Mouse (Mus musculus): ENCODE results near the gene Aox1. TPM values are rescaled to one million over a fixed set of nuclear protein-coding genes. Genes with fewer than 3 reads are reported as not detected.

The Aox1 gene
- polyA plus RNA-seq, 1 experiment from 2014 or later, result 0.36 TPM

DNA sequence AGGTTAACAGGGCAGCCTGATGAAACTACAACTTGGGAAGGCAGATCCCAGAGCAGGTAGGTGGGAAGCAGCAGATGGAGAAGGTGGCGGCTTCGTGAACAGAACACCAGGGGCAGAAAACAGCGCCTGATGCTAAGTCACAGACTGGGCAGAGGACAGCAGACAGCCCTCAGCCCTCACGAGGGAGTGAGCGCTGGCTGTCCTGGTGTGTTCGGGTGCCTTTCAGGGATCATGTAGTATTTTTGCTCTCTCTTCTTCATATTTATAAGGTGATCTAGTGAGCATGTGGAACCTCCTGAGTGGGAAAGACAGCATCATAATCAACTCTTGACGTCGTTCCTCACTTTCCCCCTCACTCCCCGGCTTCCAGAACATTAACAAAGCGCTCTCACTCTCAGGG lies 116.3 kb downstream of the Aox1 start:
- no peak for ATAC-seq (ENCODE audit: low FRiP score, low TSS enrichment)
- Histone ChIP-seq H3K9me3 (ENCODE audit: low read length) (no peaks in the 10 kb centered on the region), H3K27me3 (ENCODE audit: insufficient read depth, low read length) (no peaks in the 10 kb centered on the region), H3K27ac (ENCODE audit: low read length) (no peak overlapping the region), H3K4me2 (replicated peaks; ENCODE audit: low read depth, low read length) (no peak overlapping the region), H3K36me3 (ENCODE audit: insufficient read depth, low read length) (no peaks in the 10 kb centered on the region), H3K9ac (replicated peaks; ENCODE audit: low read length) (no peak overlapping the region), H3K4me3 (ENCODE audit: low read length) (no peak overlapping the region), H3K4me1 (ENCODE audit: insufficient read depth, low read length) (0 out of 2 replicates have a peak, but pooled peaks cover 3% of the 10 kb centered on the region)
- WGBS, result 85% methylated on average over 10 of the region's 10 CpGs

DNA sequence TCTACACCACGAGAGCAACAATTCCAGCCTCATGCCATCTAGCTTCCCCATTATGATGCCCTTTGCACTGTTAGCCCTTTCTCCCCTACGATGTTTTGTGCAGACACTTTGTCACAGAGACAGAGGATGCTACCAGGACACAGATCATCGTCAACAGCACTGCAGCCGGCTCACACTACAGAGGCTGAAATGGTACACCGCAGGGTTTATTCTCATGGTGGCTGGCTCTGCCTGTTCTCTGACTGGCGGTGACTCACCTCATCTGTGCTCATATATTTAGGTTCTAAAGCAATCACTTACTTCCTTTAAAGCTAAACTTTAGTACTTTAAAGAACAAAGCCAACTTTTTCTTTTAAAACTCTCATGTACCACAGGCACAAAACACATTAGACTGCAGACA lies 118.0 kb downstream of the Aox1 start:
- 48% methylated on average over 6 of the region's 6 CpGs for WGBS
- Histone ChIP-seq H3K27ac (ENCODE audit: low read length) (no peak overlapping the region), H3K36me3 (ENCODE audit: insufficient read depth, low read length) (no peaks in the 10 kb centered on the region), H3K4me1 (ENCODE audit: insufficient read depth, low read length) (0 out of 2 replicates have a peak, but pooled peaks cover 3% of the 10 kb centered on the region), H3K27me3 (ENCODE audit: insufficient read depth, low read length) (no peaks in the 10 kb centered on the region), H3K9me3 (ENCODE audit: low read length) (no peaks in the 10 kb centered on the region), H3K4me3 (ENCODE audit: low read length) (no peak overlapping the region), H3K9ac (replicated peaks; ENCODE audit: low read length) (no peak overlapping the region), H3K4me2 (replicated peaks; ENCODE audit: low read depth, low read length) (no peak overlapping the region)
- ATAC-seq (ENCODE audit: low FRiP score, low TSS enrichment), result no peak

DNA sequence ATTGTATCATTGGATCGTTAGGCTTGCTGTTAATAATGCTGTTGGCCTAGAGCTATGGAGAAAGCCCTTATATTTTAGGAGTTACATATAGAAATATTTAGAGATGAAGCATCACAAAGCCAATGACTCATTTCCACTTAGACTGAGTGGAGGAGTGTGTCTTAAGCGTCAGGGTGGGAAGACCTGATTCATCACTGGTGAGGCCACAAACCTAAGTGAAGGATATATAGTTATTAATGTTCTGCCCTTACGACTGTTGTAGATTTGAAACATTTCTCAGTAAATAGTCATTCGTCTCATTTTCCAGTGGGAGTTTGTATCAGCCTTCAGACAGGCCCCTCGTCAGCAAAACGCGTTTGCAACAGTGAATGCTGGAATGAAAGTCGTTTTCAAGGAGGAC lies 122.5 kb downstream of the Aox1 start:
- Histone ChIP-seq H3K36me3 (ENCODE audit: insufficient read depth, low read length) (no peaks in the 10 kb centered on the region), H3K27ac (ENCODE audit: low read length) (no peak overlapping the region), H3K27me3 (ENCODE audit: insufficient read depth, low read length) (no peaks in the 10 kb centered on the region), H3K9ac (replicated peaks; ENCODE audit: low read length) (no peak overlapping the region), H3K4me3 (ENCODE audit: low read length) (no peak overlapping the region), H3K9me3 (ENCODE audit: low read length) (no peaks in the 10 kb centered on the region), H3K4me1 (ENCODE audit: insufficient read depth, low read length) (no peaks in the 10 kb centered on the region), H3K4me2 (replicated peaks; ENCODE audit: low read depth, low read length) (no peak overlapping the region)
- ATAC-seq (ENCODE audit: low FRiP score, low TSS enrichment), result no peak
- 53% methylated on average over 8 of the region's 8 CpGs for WGBS

Other genes with a start within 250 kb of the Aox1 start
- gene Sgo2a, start 34.0 kb upstream of the Aox1 start, polyA plus RNA-seq (2015; fragmentation: Nextera tagmentation; extraction: Ambion mirVana), result 15.6 and 16.5 TPM in 2 replicates
- 17.1 and 18.7 TPM in 2 replicates for gene Kctd18, start 11.0 kb upstream of the Aox1 start, polyA plus RNA-seq (2015; fragmentation: Nextera tagmentation; extraction: Ambion mirVana)
- 3.5 and 3.6 TPM in 2 replicates for gene Aox3, start 83.2 kb downstream of the Aox1 start, polyA plus RNA-seq (2015; fragmentation: Nextera tagmentation; extraction: Ambion mirVana)
- 0.02 TPM in 1 of 2 replicates, not detected in the other for gene Aox4, start 180.5 kb downstream of the Aox1 start, polyA plus RNA-seq (2015; fragmentation: Nextera tagmentation; extraction: Ambion mirVana)
- 0.05 and 0.09 TPM in 2 replicates for gene Aox2, start 248.4 kb downstream of the Aox1 start, polyA plus RNA-seq (2015; fragmentation: Nextera tagmentation; extraction: Ambion mirVana)

All from kidney, embryonic 16.5 days (tissue).